Mouse (Mus musculus) CH12F3 (cell line): ENCODE measurements at regions not wholly inside any gene's neighbourhood (a gene's known extent, or its start where the extent isn't known, plus 50 kb on each side); places are given as distances from the start of the nearest gene placed in this dataset.

Experiments
- in situ Hi-C: fragments of 300-500 bp; cut with MboI; formaldehyde crosslinking; loops from 2 replicates; pipeline ENCODE4 v1.14.3; 2020; ENCODE audit warnings: low sequenced_read_pairs

- in situ Hi-C loops: no loop called here
These were observed 137.5 kb upstream of the Mafb start for GRCm38 (mm10) chr2:160504394-160504657.

- in situ Hi-C loops: no loop called here
These were observed 138.3 kb upstream of the Top1 start for GRCm38 (mm10) chr2:160507371-160507770.

- in situ Hi-C loops: no loop called here
These were observed 137.7 kb upstream of the Top1 start for GRCm38 (mm10) chr2:160507816-160508564.

- in situ Hi-C loops: no loop called here
These were observed 135.5 kb upstream of the Top1 start for GRCm38 (mm10) chr2:160510159-160510558.

- in situ Hi-C loops: no loop called here
These were observed 134.9 kb upstream of the Top1 start for GRCm38 (mm10) chr2:160510635-160511421.

- in situ Hi-C loops: no loop called here
These were observed 130.1 kb upstream of the Top1 start for GRCm38 (mm10) chr2:160515621-160516020.

DNA sequence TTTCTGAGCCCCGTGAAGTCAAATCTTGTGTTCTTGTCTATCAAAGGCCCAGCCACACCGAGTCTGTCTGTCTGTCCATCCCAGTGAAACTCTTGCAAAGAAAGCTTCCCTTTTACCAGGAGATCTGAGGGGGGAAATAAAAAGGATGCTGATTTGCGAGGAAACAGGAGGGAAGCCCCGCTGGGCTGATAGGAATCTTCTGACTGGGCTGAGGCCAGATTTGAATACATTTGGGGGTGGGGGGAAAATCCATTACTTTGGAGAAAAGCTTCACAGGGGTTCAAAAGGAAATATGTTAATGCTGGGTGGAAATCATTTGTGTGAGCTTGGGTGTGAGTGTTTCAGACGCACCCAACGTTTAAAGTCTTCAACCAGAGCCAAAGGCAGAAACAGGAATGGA lies 129.2 kb upstream of the Top1 start:
- in situ Hi-C loops: no loop called here

DNA sequence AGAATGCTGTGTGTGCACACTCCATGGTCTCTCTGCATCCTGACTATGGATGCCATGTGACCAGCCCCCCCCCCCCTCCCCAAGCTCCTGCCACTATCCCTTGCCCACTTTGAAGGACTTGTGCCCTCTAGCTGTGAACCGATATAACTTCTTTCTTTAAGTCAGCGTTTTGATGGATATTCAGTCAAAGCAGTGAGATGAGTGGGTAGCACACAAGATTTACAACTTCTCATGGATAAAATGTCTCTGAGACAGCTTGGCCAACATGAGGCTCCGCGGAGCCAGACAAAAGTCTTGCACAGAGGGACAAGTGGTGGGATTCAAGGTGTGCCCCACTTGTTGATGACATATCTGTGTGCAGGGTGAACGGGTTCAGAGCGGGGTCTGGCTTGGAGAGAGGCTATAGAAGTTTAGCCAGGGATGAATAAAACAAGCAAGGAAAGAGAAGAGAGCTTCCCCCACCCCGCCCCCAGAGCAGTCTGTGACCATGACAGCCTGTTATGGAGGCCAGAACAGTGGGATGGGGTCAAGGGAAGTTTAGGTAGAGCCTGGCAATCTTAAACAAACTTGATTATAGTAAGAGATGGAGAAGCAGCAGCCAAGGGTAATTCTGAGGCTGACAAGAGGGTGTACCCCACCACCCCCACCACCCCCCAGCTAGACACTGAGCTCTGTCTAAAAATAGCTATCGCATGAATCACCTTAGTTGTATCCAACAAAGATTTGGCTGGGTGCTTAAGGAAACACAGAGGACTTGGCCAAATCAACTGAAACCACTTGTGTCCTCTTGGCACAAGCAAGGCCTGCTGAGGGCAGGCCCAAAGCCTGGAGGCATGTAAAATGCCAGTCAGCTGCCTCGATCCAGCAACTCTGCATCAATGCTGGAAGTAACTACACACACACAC lies 120.1 kb upstream of the Top1 start:
- in situ Hi-C loops: no loop called here

- in situ Hi-C loops: no loop called here
These were observed 119.1 kb upstream of the Top1 start for GRCm38 (mm10) chr2:160526377-160527125.

- in situ Hi-C loops: no loop called here
These were observed 116.4 kb upstream of the Top1 start for GRCm38 (mm10) chr2:160529306-160529705.

GRCm38 (mm10) chr2:160530377-160530776 lies 115.3 kb upstream of the Top1 start:
- in situ Hi-C loops: no loop called here

DNA sequence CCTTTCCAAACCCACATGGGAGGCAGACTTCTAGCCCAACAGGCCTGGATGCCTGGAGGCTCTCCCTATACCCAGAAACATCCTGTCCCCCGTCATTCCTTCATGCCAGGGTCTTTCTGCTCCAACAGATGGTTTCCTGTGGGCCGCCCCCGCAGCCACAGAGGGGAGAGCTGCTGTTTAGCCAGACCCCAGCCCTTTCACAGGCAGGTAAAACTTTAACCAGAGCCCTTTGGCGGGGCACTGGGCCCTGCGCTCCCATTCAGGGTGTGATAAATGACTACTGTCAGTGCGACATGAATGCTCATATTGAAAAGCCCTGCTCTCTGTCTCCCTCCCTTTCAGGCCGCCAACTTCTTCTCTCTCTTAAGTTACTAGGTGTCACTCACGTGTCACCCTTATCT lies 108.4 kb upstream of the Top1 start:
- in situ Hi-C loops: no loop called here

- in situ Hi-C loops: no loop called here
These were observed 100.2 kb upstream of the Top1 start for GRCm38 (mm10) chr2:160545527-160545926.

DNA sequence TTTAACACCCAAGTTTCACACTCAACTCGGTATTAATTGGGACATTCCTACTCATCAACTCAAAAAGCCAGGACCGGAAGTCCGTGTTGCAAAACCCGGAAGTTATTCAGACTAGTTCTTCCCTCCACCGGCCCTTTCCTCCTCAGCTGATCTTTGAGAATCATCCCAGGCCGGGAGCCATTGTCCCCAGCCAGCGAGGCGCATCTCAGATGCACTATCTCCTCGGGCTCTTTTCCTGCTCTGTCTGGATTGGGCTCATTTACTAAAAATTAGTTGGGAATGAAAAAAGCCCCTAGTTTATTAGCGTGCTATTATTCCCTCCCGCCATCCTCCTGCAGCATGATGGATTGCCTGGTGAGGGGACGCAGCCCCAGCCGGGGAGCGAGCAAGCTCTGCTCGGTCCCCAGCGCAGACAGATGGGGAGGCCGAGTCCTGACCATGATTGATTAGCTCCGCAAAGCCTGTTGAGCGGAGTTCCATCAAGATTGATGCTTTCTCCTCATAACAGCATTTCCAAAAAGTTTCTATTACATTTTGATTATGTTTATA lies 93.5 kb upstream of the Top1 start:
- in situ Hi-C loops: no loop called here

- in situ Hi-C loops: no loop called here
These were observed 84.0 kb upstream of the Top1 start for GRCm38 (mm10) chr2:160561711-160562110.

- in situ Hi-C loops: no loop called here
These were observed 77.9 kb upstream of the Top1 start for GRCm38 (mm10) chr2:160567813-160568212.

DNA sequence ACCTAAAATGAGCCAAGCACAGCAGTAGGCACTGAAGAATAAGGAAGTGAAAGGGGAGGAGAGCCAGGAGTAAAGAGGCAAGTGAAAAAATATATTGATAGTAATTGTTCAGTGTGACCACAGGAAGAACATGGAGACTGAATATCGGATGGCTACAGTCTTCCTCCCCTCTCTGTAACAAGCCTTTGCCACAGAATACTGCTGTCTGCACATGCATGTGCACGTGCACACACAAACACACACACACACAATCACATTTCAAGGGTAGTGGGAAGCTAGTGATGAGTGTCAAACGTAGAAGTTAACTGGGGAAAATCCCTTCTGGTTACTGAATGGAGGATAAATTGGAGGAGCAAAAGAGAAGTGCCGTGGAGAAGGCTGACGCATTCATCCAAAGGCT lies 76.2 kb upstream of the Top1 start:
- in situ Hi-C loops: no loop called here

GRCm38 (mm10) chr2:160578384-160579320 lies 67.0 kb upstream of the Top1 start:
- in situ Hi-C loops: loop anchor here (25.0 kb wide), 1 partner anchor 1666 kb away; no protein-coding TSS in a partner anchor

DNA sequence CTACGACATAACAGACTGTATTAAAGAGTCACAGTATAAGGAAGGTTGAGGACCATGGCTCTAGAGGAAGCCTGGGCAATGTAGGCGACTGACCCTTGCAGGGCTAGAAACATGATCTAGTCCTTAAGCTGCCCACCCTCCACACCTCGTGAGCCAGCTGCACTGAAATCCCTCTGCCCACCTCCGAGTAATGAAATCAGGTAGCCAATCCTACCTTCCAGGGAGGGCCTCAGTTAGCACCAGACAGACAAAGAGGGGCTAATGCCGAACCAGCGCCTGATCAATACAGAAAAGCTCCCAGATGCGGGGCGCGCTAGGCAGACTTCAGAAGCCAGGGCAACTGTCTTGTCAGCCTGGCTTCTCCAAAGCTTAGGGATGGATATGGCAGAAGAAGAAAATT lies 65.4 kb upstream of the Top1 start:
- in situ Hi-C loops: loop anchor here (10.0 to 25.0 kb wide), 2 partner anchors 205 to 1668 kb away; no protein-coding TSS in a partner anchor
